Mouse (Mus musculus): ENCODE measurements around the gene Col28a1.

Gene Col28a1

GRCm38 (mm10) chr6:8119116-8119515 is 73.3 kb downstream of the Col28a1 start:
- no peak for DNase-seq (ENCODE audit: low spot score)

- DNase-seq (ENCODE audit: low spot score) = no peak
These were observed 73.8 kb downstream of the Col28a1 start for GRCm38 (mm10) chr6:8118577-8118976.

- peak; percentile 60 for DNase-seq (ENCODE audit: low spot score)
These were observed 86.3 kb downstream of the Col28a1 start for GRCm38 (mm10) chr6:8105870-8106706.

- no peak for DNase-seq (ENCODE audit: low spot score)
These were observed 91.2 kb downstream of the Col28a1 start for GRCm38 (mm10) chr6:8101224-8101623.

GRCm38 (mm10) chr6:8095856-8096255 is 96.6 kb downstream of the Col28a1 start:
- no peak for DNase-seq (ENCODE audit: low spot score)

GRCm38 (mm10) chr6:8094160-8094953 is 98.1 kb downstream of the Col28a1 start:
- DNase-seq (ENCODE audit: low spot score) = no peak

GRCm38 (mm10) chr6:8093556-8093955 is 98.9 kb downstream of the Col28a1 start:
- DNase-seq (ENCODE audit: low spot score) = no peak

- DNase-seq (ENCODE audit: low spot score) = peak; percentile 65
These were observed 105.6 kb downstream of the Col28a1 start for GRCm38 (mm10) chr6:8086847-8087246.

- DNase-seq (ENCODE audit: low spot score) = no peak
These were observed 107.6 kb downstream of the Col28a1 start for GRCm38 (mm10) chr6:8084806-8085205.

GRCm38 (mm10) chr6:8083196-8083595 is 109.2 kb downstream of the Col28a1 start:
- peak; percentile 62 for DNase-seq (ENCODE audit: low spot score)

- DNase-seq (ENCODE audit: low spot score) = peak; percentile 21
These were observed 114.8 kb downstream of the Col28a1 start for GRCm38 (mm10) chr6:8077572-8078146.

GRCm38 (mm10) chr6:8074914-8075313 is 117.5 kb downstream of the Col28a1 start:
- peak; percentile 28 for DNase-seq (ENCODE audit: low spot score)

- DNase-seq (ENCODE audit: low spot score) = no peak
These were observed 123.4 kb downstream of the Col28a1 start for GRCm38 (mm10) chr6:8068979-8069378.

- DNase-seq (ENCODE audit: low spot score) = no peak
These were observed 124.0 kb downstream of the Col28a1 start for GRCm38 (mm10) chr6:8068394-8068793.

- no peak for DNase-seq (ENCODE audit: low spot score)
These were observed 125.3 kb downstream of the Col28a1 start for GRCm38 (mm10) chr6:8067124-8067523.

- peak; percentile 86 for DNase-seq (ENCODE audit: low spot score)
These were observed 126.2 kb downstream of the Col28a1 start for GRCm38 (mm10) chr6:8066208-8066607.

- no peak for DNase-seq (ENCODE audit: low spot score)
These were observed 133.2 kb downstream of the Col28a1 start for GRCm38 (mm10) chr6:8059199-8059598.

- no peak for DNase-seq (ENCODE audit: low spot score)
These were observed 144.2 kb downstream of the Col28a1 start for GRCm38 (mm10) chr6:8048216-8048615.

GRCm38 (mm10) chr6:8046446-8046845 is 146.0 kb downstream of the Col28a1 start:
- DNase-seq (ENCODE audit: low spot score) = no peak

- DNase-seq (ENCODE audit: low spot score) = no peak
These were observed 146.6 kb downstream of the Col28a1 start for GRCm38 (mm10) chr6:8045825-8046224.

GRCm38 (mm10) chr6:8028711-8029110 is 163.7 kb downstream of the Col28a1 start:
- DNase-seq (ENCODE audit: low spot score) = no peak

GRCm38 (mm10) chr6:8025332-8026129 is 166.9 kb downstream of the Col28a1 start:
- no peak for DNase-seq (ENCODE audit: low spot score)

All from adipocyte (in vitro differentiated cells).